Mouse (Mus musculus) lung, postnatal 0 days (tissue): Measurements from ENCODE around the gene Pkmyt1. TPM values are rescaled to one million over a fixed set of nuclear protein-coding genes. Genes with fewer than 3 reads are reported as not detected.

ENCODE experiments used
- ATAC-seq: fragments of 200-750 bp; cut with Nextera tagmentation; 2 replicates; pipeline ENCODE4 v1.8.0; 2017; ENCODE audit warnings: moderate library complexity
- DNase-seq: peaks from one replicate; pipeline ENCODE4 v3.0.0-alpha.2; 2016; ENCODE audit warnings: low spot score
- H3K27ac ChIP-seq: fragments of 300-500 bp; sonication (generic); 2 replicates; pipeline ENCODE4 v1.5.1; 2014; ENCODE audit warnings: antibody characterized with exemption, mild to moderate bottlenecking, low read length, mixed read lengths
- H3K27me3 ChIP-seq: fragments of 300-500 bp; sonication (generic); replicated peaks from 2 replicates; pipeline ENCODE4 v1.6.1; 2014; ENCODE audit warnings: low read length, mixed read lengths; ENCODE audit not compliant: insufficient read depth
- H3K36me3 ChIP-seq: fragments of 300-500 bp; sonication (generic); 2 replicates; pipeline ENCODE4 v1.6.1; 2014; ENCODE audit warnings: low read length, mixed read lengths; ENCODE audit not compliant: insufficient read depth
- H3K4me1 ChIP-seq: fragments of 300-500 bp; sonication (generic); 2 replicates; pipeline ENCODE4 v1.6.1; 2014; ENCODE audit warnings: antibody characterized with exemption, low read depth, low read length, mixed read lengths; ENCODE audit not compliant: insufficient read depth
- H3K4me2 ChIP-seq: fragments of 300-500 bp; sonication (generic); replicated peaks from 2 replicates; pipeline ENCODE4 v1.6.1; 2014; ENCODE audit warnings: low read depth, mild to moderate bottlenecking, low read length, moderate library complexity, mixed read lengths
- H3K4me3 ChIP-seq: fragments of 300-500 bp; sonication (generic); 2 replicates; pipeline ENCODE4 v1.5.1; 2014; ENCODE audit warnings: low read depth, low read length
- H3K9ac ChIP-seq: fragments of 300-500 bp; sonication (generic); replicated peaks from 2 replicates; pipeline ENCODE4 v1.6.1; 2014; ENCODE audit warnings: low read depth, mild to moderate bottlenecking
- H3K9me3 ChIP-seq: fragments of 300-500 bp; sonication (generic); 2 replicates; pipeline ENCODE4 v1.6.1; 2016; ENCODE audit warnings: low read length, mixed read lengths
- CTCF ChIP-seq: IDR thresholded peaks from 2 replicates; pipeline ENCODE4 v1.5.1; 2016; ENCODE audit warnings: antibody characterized with exemption, mild to moderate bottlenecking
- EP300 ChIP-seq: IDR thresholded peaks from 2 replicates; pipeline ENCODE4 v1.6.1; 2016; ENCODE audit warnings: antibody characterized with exemption, mild to moderate bottlenecking, control low read depth
- WGBS: fragments of 180-500 bp; shearing (Covaris S2); extraction: QIAGEN DNeasy Blood & Tissue Kit; methylation state at CpG from one replicate; pipeline ENCODE4 v1.1.7; 2014; 5-methylcytosine and 5-hydroxymethylcytosine counted together
- polyA plus RNA-seq: library from polyadenylated mRNA; unstranded; fragments of >200 nt; fragmentation: Nextera tagmentation; extraction: Ambion mirVana; gene quantifications from 2 replicates; pipeline ENCODE4 v1.2.1, GENCODE M21; 2015

Pkmyt1 gene
- polyA plus RNA-seq, 1 experiment from 2014 or later = 10.4 TPM

- Histone ChIP-seq H3K4me1 (peaks cover 6% of the 10 kb centered on the region; the same call in 1 of the 2 replicates), H3K4me2 (no peak overlapping the region), H3K36me3 (no peaks in the 10 kb centered on the region), H3K9ac (no peak overlapping the region), H3K4me3 (no peak overlapping the region), H3K9me3 (no peaks in the 10 kb centered on the region), H3K27ac (no peak overlapping the region), H3K27me3 (peaks cover 14% of the 10 kb centered on the region; the same call in 1 of the 2 replicates)
- TF ChIP-seq EP300 (no peak), CTCF (no peak)
- WGBS = 46% methylated on average over 10 of the region's 10 CpGs
- ATAC-seq = peak; percentile 40
- peak; percentile 70 for DNase-seq
Measured at GRCm38 (mm10) chr17:23681086-23681485, 45.0 kb upstream of the Pkmyt1 start.

- no peak for DNase-seq
- Histone ChIP-seq H3K9me3 (no peaks in the 10 kb centered on the region), H3K27me3 (peaks cover 14% of the 10 kb centered on the region; the same call in 1 of the 2 replicates), H3K4me2 (no peak overlapping the region), H3K4me1 (peaks cover 6% of the 10 kb centered on the region; the same call in 1 of the 2 replicates), H3K9ac (no peak overlapping the region), H3K27ac (no peak overlapping the region), H3K4me3 (no peak overlapping the region), H3K36me3 (no peaks in the 10 kb centered on the region)
- TF ChIP-seq CTCF (no peak), EP300 (no peak)
- ATAC-seq = no peak
- 31% methylated on average over 4 of the region's 4 CpGs for WGBS
Measured at GRCm38 (mm10) chr17:23682092-23682491, 44.0 kb upstream of the Pkmyt1 start.

DNA sequence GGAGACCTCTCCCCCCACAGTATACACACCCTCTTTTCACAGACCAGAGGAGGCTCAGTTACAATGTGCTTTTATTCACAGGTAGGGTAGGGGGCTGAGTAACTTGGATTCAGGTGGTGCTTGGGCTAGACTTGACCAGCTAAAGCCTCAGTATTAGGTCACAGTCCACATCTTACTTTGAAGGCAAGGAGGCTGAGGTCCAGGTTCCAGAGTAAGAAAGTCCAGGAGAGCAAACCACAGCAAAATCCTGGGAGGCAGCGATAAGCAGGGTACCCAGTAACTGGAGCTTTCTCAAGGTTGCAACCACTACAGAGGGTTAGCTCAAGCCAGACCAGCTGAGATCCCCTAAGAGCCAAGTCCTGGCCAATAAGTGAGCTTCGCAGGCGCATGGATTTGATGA, 43.6 kb upstream of the Pkmyt1 start:
- DNase-seq (no peak), ATAC-seq (no peak)
- 65% methylated on average over 3 of the region's 3 CpGs for WGBS
- Histone ChIP-seq H3K9me3 (no peaks in the 10 kb centered on the region), H3K27me3 (peaks cover 14% of the 10 kb centered on the region; the same call in 1 of the 2 replicates), H3K9ac (no peak overlapping the region), H3K27ac (no peak overlapping the region), H3K4me2 (no peak overlapping the region), H3K4me3 (no peak overlapping the region), H3K4me1 (peaks cover 3% of the 10 kb centered on the region; the same call in 1 of the 2 replicates), H3K36me3 (no peaks in the 10 kb centered on the region)
- no peak for TF ChIP-seq EP300
- no peak for TF ChIP-seq CTCF

DNA sequence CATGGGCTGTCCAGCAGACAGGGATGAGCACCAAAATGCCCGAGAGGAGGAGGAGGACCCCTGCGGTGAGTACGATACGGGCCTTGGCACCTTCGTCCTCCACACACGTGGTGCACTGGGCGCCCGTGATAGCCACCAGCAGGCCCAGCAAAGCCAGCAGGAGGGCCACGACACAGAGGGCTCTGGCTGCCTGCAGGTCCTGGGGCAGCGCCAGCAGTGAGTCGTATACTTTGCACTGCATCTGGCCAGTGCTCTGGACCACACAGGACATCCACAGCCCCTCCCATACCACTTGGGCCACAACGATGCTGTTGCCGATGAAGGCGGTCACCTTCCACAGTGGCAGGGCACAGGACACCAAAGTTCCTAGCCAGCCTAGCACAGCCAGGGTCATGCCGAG, 42.9 kb upstream of the Pkmyt1 start:
- Histone ChIP-seq H3K4me3 (no peak overlapping the region), H3K27ac (no peak overlapping the region), H3K27me3 (peaks cover 14% of the 10 kb centered on the region; the same call in 1 of the 2 replicates), H3K9ac (no peak overlapping the region), H3K4me1 (no peaks in the 10 kb centered on the region), H3K9me3 (no peaks in the 10 kb centered on the region), H3K36me3 (no peaks in the 10 kb centered on the region), H3K4me2 (no peak overlapping the region)
- no peak for DNase-seq
- 11% methylated on average over 15 of the region's 15 CpGs for WGBS
- no peak for TF ChIP-seq EP300
- no peak for TF ChIP-seq CTCF
- no peak for ATAC-seq

- no peak within 1 kb of the TSS for H3K27ac ChIP-seq
- no peak within 1 kb of the TSS for H3K9ac ChIP-seq
- TF ChIP-seq CTCF = no peak
- no peak for TF ChIP-seq EP300
- DNase-seq = no peak
- 20% methylated on average over 15 of the region's 15 CpGs for WGBS
- H3K36me3 ChIP-seq = no peaks in the 10 kb centered on the region
- ATAC-seq = 0 out of 2 replicates have a peak, but pooled peaks have one; percentile 25
- peaks cover 14% of the 10 kb centered on the region; the same call in 1 of the 2 replicates for H3K27me3 ChIP-seq
- H3K9me3 ChIP-seq = no peaks in the 10 kb centered on the region
- no peak within 1 kb of the TSS for H3K4me2 ChIP-seq
- H3K4me1 ChIP-seq = no peaks in the 10 kb centered on the region
- H3K4me3 ChIP-seq = no peak within 1 kb of the TSS
Measured at GRCm38 (mm10) chr17:23683856-23684672, 42.1 kb upstream of the Pkmyt1 start, which contains the start of gene Cldn9. TSS of gene Cldn9 (minus strand) at chr17:23684026.

- no peaks in the 10 kb centered on the region for H3K9me3 ChIP-seq
- ATAC-seq (no peak), DNase-seq (no peak)
- no peak overlapping the region for H3K4me3 ChIP-seq
- no peaks in the 10 kb centered on the region for H3K4me1 ChIP-seq
- H3K27ac ChIP-seq = no peak overlapping the region
- no peak for TF ChIP-seq EP300
- no peak for TF ChIP-seq CTCF
- WGBS = 52% methylated on average over 1 of the region's 1 CpGs
- no peaks in the 10 kb centered on the region for H3K27me3 ChIP-seq
- no peak overlapping the region for H3K9ac ChIP-seq
- no peaks in the 10 kb centered on the region for H3K36me3 ChIP-seq
- no peak overlapping the region for H3K4me2 ChIP-seq
Measured at GRCm38 (mm10) chr17:23694491-23694890, 31.6 kb upstream of the Pkmyt1 start.
